Mouse (Mus musculus): ENCODE results near the gene Llgl1.

- TF ChIP-seq GATA1 (IDR thresholded peaks at IDR 0.05; ENCODE audit: borderline replicate concordance, low read length) (no peak), FLI1 (IDR thresholded peaks at IDR 0.05; ENCODE audit: low read length) (no peak)
These were observed 62.2 kb downstream of the Llgl1 start for GRCm38 (mm10) chr11:60761681-60762080.

Data from megakaryocyte, embryonic 14.5 days (primary cell).